Mouse (Mus musculus) kidney, adult 8-10 months (tissue): ENCODE measurements at regions not wholly inside any gene's neighbourhood (a gene's known extent, or its start where the extent isn't known, plus 50 kb on each side); places are given as distances from the start of the nearest gene placed in this dataset.

Source experiments
- DNase-seq, 2 experiments: peaks; one replicate each; pipeline ENCODE4 v3.0.0; 2022

GRCm38 (mm10) chr10:30257889-30258288 lies 57.5 kb upstream of the Cenpw start:
- no peak for DNase-seq
